Mouse (Mus musculus): Measurements from ENCODE around the gene Bdh2. TPM values are rescaled to one million over a fixed set of nuclear protein-coding genes. Genes with fewer than 3 reads are reported as not detected.

Bdh2 gene
- polyA plus RNA-seq, 1 experiment = 3.8 TPM

GRCm38 (mm10) chr3:135268616-135269015 lies 12.4 kb upstream of the Bdh2 start:
- TF ChIP-seq CTCF (IDR thresholded peaks at IDR 0.05; ENCODE audit: borderline replicate concordance, insufficient read depth, low read length) (no peak), POLR2A (IDR thresholded peaks at IDR 0.05; ENCODE audit: low read depth, low read length) (no peak)
- H3K27ac ChIP-seq (ENCODE audit: insufficient read depth, low read length) = no peak overlapping the region
- H3K4me3 ChIP-seq (ENCODE audit: insufficient read depth, low read length) = no peak overlapping the region
- no peaks in the 10 kb centered on the region for H3K4me1 ChIP-seq (ENCODE audit: control insufficient read depth, insufficient read depth, low read length)

- no peak overlapping the region for H3K4me3 ChIP-seq (ENCODE audit: insufficient read depth, low read length)
- no peak for TF ChIP-seq POLR2A (IDR thresholded peaks at IDR 0.05; ENCODE audit: low read depth, low read length)
- no peak for TF ChIP-seq CTCF (IDR thresholded peaks at IDR 0.05; ENCODE audit: borderline replicate concordance, insufficient read depth, low read length)
- no peak overlapping the region for H3K27ac ChIP-seq (ENCODE audit: insufficient read depth, low read length)
- H3K4me1 ChIP-seq (ENCODE audit: control insufficient read depth, insufficient read depth, low read length) = no peaks in the 10 kb centered on the region
Observed at GRCm38 (mm10) chr3:135269391-135269990, 11.5 kb upstream of the Bdh2 start.

DNA sequence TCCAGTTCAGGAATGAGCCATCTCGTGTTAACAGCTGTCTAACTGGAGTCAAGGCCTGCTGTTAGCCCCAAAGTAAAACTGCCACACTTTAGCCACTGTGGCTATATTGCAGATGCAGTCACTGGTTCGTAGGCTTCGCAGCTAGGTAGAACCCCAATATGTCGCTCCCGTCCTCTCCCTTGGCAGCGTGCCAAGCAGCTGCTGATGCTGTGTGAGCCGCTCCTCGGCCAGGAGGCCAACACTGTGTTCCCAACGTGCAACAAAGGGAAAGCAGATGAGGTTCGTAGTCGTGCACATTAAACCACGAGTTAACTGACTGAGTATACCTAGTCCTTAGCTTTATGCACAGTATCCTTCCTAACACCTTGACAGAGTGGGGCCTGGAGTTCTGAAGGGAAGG lies 8.4 kb upstream of the Bdh2 start:
- no peak overlapping the region for H3K27ac ChIP-seq (ENCODE audit: insufficient read depth, low read length)
- H3K4me1 ChIP-seq (ENCODE audit: control insufficient read depth, insufficient read depth, low read length) = no peaks in the 10 kb centered on the region
- H3K4me3 ChIP-seq (ENCODE audit: insufficient read depth, low read length) = no peak overlapping the region
- no peak for TF ChIP-seq POLR2A (IDR thresholded peaks at IDR 0.05; ENCODE audit: low read depth, low read length)

DNA sequence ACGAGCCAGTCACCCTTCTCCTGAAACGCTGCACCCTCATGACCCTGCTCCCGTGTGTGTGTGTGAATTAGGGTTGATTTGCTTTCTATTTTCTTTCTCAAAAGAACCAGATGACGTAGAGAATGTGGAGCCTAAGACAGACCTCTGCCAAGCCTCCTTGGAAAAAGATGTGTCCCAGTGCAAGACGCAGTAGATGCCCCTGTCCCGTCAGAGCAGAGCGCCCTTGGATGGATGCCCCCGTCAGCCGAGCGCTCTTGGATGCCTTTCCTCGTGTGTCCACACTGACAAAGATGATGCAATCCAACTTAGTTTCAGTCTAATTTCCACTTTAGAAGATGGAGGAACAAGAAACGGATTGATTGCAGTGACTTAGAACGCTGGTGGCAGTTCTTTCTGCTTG lies 8.0 kb upstream of the Bdh2 start:
- TF ChIP-seq CTCF (IDR thresholded peaks at IDR 0.05; ENCODE audit: borderline replicate concordance, insufficient read depth, low read length) = no peak
- TF ChIP-seq POLR2A (IDR thresholded peaks at IDR 0.05; ENCODE audit: low read depth, low read length) = no peak
- no peak overlapping the region for H3K4me3 ChIP-seq (ENCODE audit: insufficient read depth, low read length)
- H3K27ac ChIP-seq (ENCODE audit: insufficient read depth, low read length) = no peak overlapping the region
- H3K4me1 ChIP-seq (ENCODE audit: control insufficient read depth, insufficient read depth, low read length) = no peaks in the 10 kb centered on the region

GRCm38 (mm10) chr3:135280160-135280559 lies 861 bp upstream of the Bdh2 start:
- Histone ChIP-seq H3K4me3 (ENCODE audit: insufficient read depth, low read length) (no peak overlapping the region), H3K4me1 (ENCODE audit: control insufficient read depth, insufficient read depth, low read length) (no peaks in the 10 kb centered on the region), H3K27ac (ENCODE audit: insufficient read depth, low read length) (no peak overlapping the region)
- no peak for TF ChIP-seq CTCF (IDR thresholded peaks at IDR 0.05; ENCODE audit: borderline replicate concordance, insufficient read depth, low read length)

DNA sequence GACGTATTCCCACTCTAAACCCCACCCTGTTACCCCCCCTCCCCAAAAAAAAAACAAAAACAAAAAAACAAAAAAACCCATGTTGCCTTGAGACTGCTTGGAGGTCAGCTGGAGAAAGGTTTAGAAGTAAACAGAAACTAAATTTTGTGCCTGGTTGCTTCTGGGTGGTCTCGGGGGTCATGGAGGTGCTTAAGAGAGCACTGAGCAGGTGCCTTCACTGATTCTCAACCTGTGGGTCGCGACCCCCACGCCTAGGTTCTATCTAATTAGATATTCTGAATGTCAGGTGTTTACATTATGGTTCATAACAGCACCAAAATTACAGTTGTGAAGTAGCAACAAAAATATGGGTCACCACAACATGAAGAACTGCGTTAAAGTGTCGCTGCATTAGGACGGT lies 680 bp downstream of the Bdh2 start:
- Histone ChIP-seq H3K4me3 (ENCODE audit: insufficient read depth, low read length) (no peak overlapping the region), H3K4me1 (ENCODE audit: control insufficient read depth, insufficient read depth, low read length) (no peaks in the 10 kb centered on the region), H3K27ac (ENCODE audit: insufficient read depth, low read length) (no peak overlapping the region)
- TF ChIP-seq CTCF (IDR thresholded peaks at IDR 0.05; ENCODE audit: borderline replicate concordance, insufficient read depth, low read length) (no peak), POLR2A (IDR thresholded peaks at IDR 0.05; ENCODE audit: low read depth, low read length) (no peak)

DNA sequence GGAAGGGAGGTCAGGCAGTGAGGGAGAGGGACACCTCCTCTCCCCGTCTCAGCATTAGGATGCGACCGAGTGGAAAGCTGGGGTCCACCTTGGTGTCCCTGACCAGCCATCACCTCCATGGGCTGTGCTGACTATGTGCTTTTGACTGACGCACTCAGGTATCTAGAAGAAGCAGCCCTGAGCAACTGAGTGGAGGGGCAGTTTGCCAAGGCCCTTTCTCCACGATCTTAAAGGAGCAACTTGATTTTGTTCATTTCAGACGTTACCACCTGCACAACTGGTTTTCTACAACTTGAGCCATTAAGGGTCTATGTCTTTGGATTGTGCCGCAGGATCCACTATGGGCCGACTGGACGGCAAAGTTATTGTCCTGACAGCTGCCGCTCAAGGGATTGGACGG lies 4.2 kb downstream of the Bdh2 start:
- H3K4me3 ChIP-seq (ENCODE audit: insufficient read depth, low read length) = no peak overlapping the region
- no peak overlapping the region for H3K27ac ChIP-seq (ENCODE audit: insufficient read depth, low read length)
- H3K4me1 ChIP-seq (ENCODE audit: control insufficient read depth, insufficient read depth, low read length) = no peaks in the 10 kb centered on the region
- TF ChIP-seq POLR2A (IDR thresholded peaks at IDR 0.05; ENCODE audit: low read depth, low read length) (no peak), CTCF (IDR thresholded peaks at IDR 0.05; ENCODE audit: borderline replicate concordance, insufficient read depth, low read length) (no peak)

DNA sequence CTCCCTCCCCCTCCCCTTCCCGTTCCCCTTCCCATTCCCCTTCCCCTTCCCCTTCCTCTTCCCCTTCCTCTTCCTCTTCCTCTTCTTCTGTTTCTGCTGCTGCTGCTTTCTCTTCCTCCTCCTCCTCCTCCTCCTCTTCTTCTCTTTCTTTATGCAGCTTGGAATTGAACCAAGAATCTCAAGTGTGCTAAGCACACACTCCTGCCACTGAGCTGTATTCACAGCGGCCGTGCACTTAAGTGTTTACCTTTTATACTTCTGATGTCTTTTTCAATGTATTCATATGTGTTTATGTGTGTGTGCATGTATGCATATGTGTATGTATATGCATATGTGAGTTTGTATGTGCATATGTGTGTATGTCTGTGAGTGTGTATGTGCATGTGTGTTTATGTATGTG lies 4.8 kb downstream of the Bdh2 start:
- TF ChIP-seq CTCF (IDR thresholded peaks at IDR 0.05; ENCODE audit: borderline replicate concordance, insufficient read depth, low read length) (no peak), POLR2A (IDR thresholded peaks at IDR 0.05; ENCODE audit: low read depth, low read length) (no peak)

GRCm38 (mm10) chr3:135288138-135288750 lies 7.2 kb downstream of the Bdh2 start:
- no peak overlapping the region for H3K4me3 ChIP-seq (ENCODE audit: insufficient read depth, low read length)
- H3K27ac ChIP-seq (ENCODE audit: insufficient read depth, low read length) = no peak overlapping the region
- TF ChIP-seq POLR2A (IDR thresholded peaks at IDR 0.05; ENCODE audit: low read depth, low read length) = no peak
- no peaks in the 10 kb centered on the region for H3K4me1 ChIP-seq (ENCODE audit: control insufficient read depth, insufficient read depth, low read length)

More for the DNA sequence above, 4.8 kb downstream of the Bdh2 start:
- Histone ChIP-seq H3K27ac (ENCODE audit: insufficient read depth, low read length) (no peak overlapping the region), H3K4me3 (ENCODE audit: insufficient read depth, low read length) (no peak overlapping the region), H3K4me1 (ENCODE audit: control insufficient read depth, insufficient read depth, low read length) (no peaks in the 10 kb centered on the region)

GRCm38 (mm10) chr3:135289148-135289547 lies 8.1 kb downstream of the Bdh2 start:
- Histone ChIP-seq H3K27ac (ENCODE audit: insufficient read depth, low read length) (no peak overlapping the region), H3K4me1 (ENCODE audit: control insufficient read depth, insufficient read depth, low read length) (no peaks in the 10 kb centered on the region), H3K4me3 (ENCODE audit: insufficient read depth, low read length) (no peak overlapping the region)
- TF ChIP-seq CTCF (IDR thresholded peaks at IDR 0.05; ENCODE audit: borderline replicate concordance, insufficient read depth, low read length) (no peak), POLR2A (IDR thresholded peaks at IDR 0.05; ENCODE audit: low read depth, low read length) (no peak)
